Mouse (Mus musculus) kidney, postnatal 0 days (tissue): ENCODE results near the gene Gm20388. TPM values are rescaled to one million over a fixed set of nuclear protein-coding genes. Genes with fewer than 3 reads are reported as not detected.

ENCODE experiments used
- ATAC-seq: fragments of 200-750 bp; cut with Nextera tagmentation; replicated peaks from 2 replicates; pipeline ENCODE4 v1.8.0; 2017; ENCODE audit warnings: low read depth, moderate number of reproducible peaks, moderate TSS enrichment, moderate library complexity; ENCODE audit not compliant: low FRiP score
- DNase-seq: peaks from one replicate; pipeline ENCODE4 v3.0.0-alpha.2; 2016; ENCODE audit warnings: low spot score
- H3K27ac ChIP-seq: fragments of 300-500 bp; sonication (generic); 2 replicates; pipeline ENCODE4 v1.5.1; 2014; ENCODE audit warnings: mild to moderate bottlenecking
- H3K27me3 ChIP-seq: fragments of 300-500 bp; sonication (generic); 2 replicates; pipeline ENCODE4 v1.6.1; 2014; ENCODE audit warnings: low read length, mixed read lengths; ENCODE audit not compliant: insufficient read depth
- H3K36me3 ChIP-seq: fragments of 300-500 bp; sonication (generic); 2 replicates; pipeline ENCODE4 v1.6.1; 2014; ENCODE audit warnings: low read length, mixed read lengths; ENCODE audit not compliant: insufficient read depth
- H3K4me1 ChIP-seq: fragments of 300-500 bp; sonication (generic); replicated peaks from 2 replicates; pipeline ENCODE4 v1.6.1; 2014; ENCODE audit warnings: antibody characterized with exemption, low read length, mixed read lengths; ENCODE audit not compliant: insufficient read depth
- H3K4me2 ChIP-seq: fragments of 300-500 bp; sonication (generic); 2 replicates; pipeline ENCODE4 v1.6.1; 2014; ENCODE audit warnings: mild to moderate bottlenecking, low read length, moderate library complexity, mixed read lengths
- H3K4me3 ChIP-seq: fragments of 300-500 bp; sonication (generic); replicated peaks from 2 replicates; pipeline ENCODE4 v1.5.1; 2014; ENCODE audit warnings: low read depth, low read length
- H3K9ac ChIP-seq: fragments of 300-500 bp; sonication (generic); 2 replicates; pipeline ENCODE4 v1.6.1; 2014; ENCODE audit warnings: low read depth, low read length
- H3K9me3 ChIP-seq: fragments of 300-500 bp; sonication (generic); replicated peaks from 2 replicates; pipeline ENCODE4 v1.6.1; 2016; ENCODE audit warnings: low read length, inconsistent platforms, mixed read lengths
- CTCF ChIP-seq: IDR thresholded peaks from 2 replicates; pipeline ENCODE4 v1.5.1; 2016; ENCODE audit warnings: antibody characterized with exemption, low read depth, mild to moderate bottlenecking, moderate library complexity
- WGBS: fragments of 180-500 bp; shearing (Covaris S2); extraction: QIAGEN DNeasy Blood & Tissue Kit; methylation state at CpG from one replicate; pipeline ENCODE4 v1.1.7; 2014; 5-methylcytosine and 5-hydroxymethylcytosine counted together
- polyA plus RNA-seq: library from polyadenylated mRNA; unstranded; fragments of >200 nt; fragmentation: Nextera tagmentation; extraction: Ambion mirVana; gene quantifications from 2 replicates; pipeline ENCODE4 v1.2.1, GENCODE M21; 2015

Gene Gm20388
- polyA plus RNA-seq, 1 experiment from 2014 or later: not detected

- no peak for ATAC-seq
- Histone ChIP-seq H3K9me3 (no peaks in the 10 kb centered on the region), H3K4me2 (no peak overlapping the region), H3K36me3 (no peaks in the 10 kb centered on the region), H3K4me1 (no peaks in the 10 kb centered on the region), H3K9ac (no peak overlapping the region), H3K27me3 (no peaks in the 10 kb centered on the region), H3K4me3 (no peak overlapping the region), H3K27ac (no peak overlapping the region)
- peak; percentile 33; the same call in 1 of the 2 replicates for TF ChIP-seq CTCF
- DNase-seq: no peak
- 69% methylated on average over 6 of the region's 6 CpGs for WGBS
These were observed 4468.6 kb downstream of the Gm20388 start for GRCm38 (mm10) chr8:124379289-124379688.

- 68% methylated on average over 10 of the region's 10 CpGs for WGBS
- DNase-seq: no peak
- Histone ChIP-seq H3K27me3 (no peaks in the 10 kb centered on the region), H3K9me3 (no peaks in the 10 kb centered on the region), H3K27ac (no peak overlapping the region), H3K4me2 (no peak overlapping the region), H3K4me3 (no peak overlapping the region), H3K4me1 (no peaks in the 10 kb centered on the region), H3K36me3 (no peaks in the 10 kb centered on the region), H3K9ac (no peak overlapping the region)
- TF ChIP-seq CTCF: no peak
- no peak for ATAC-seq
These were observed 4471.6 kb downstream of the Gm20388 start for GRCm38 (mm10) chr8:124382235-124382634.

- Histone ChIP-seq H3K9ac (no peak overlapping the region), H3K27me3 (no peaks in the 10 kb centered on the region), H3K4me1 (no peaks in the 10 kb centered on the region), H3K36me3 (no peaks in the 10 kb centered on the region), H3K4me3 (no peak overlapping the region), H3K27ac (no peak overlapping the region), H3K9me3 (no peaks in the 10 kb centered on the region), H3K4me2 (no peak overlapping the region)
- WGBS: 92% methylated on average over 19 of the region's 19 CpGs
- no peak for TF ChIP-seq CTCF
- ATAC-seq (no peak), DNase-seq (no peak)
These were observed 4473.7 kb downstream of the Gm20388 start for GRCm38 (mm10) chr8:124384336-124384735.

GRCm38 (mm10) chr8:124386225-124386899, 4475.7 kb downstream of the Gm20388 start:
- Histone ChIP-seq H3K4me2 (no peak overlapping the region), H3K4me3 (no peak overlapping the region), H3K9me3 (no peaks in the 10 kb centered on the region), H3K4me1 (no peaks in the 10 kb centered on the region), H3K36me3 (no peaks in the 10 kb centered on the region), H3K27me3 (no peaks in the 10 kb centered on the region), H3K27ac (no peak overlapping the region), H3K9ac (no peak overlapping the region)
- no peak for ATAC-seq
- WGBS: 82% methylated on average over 23 of the region's 23 CpGs
- TF ChIP-seq CTCF: no peak
- no peak for DNase-seq

GRCm38 (mm10) chr8:124389495-124389894, 4478.9 kb downstream of the Gm20388 start:
- H3K4me1 ChIP-seq: no peaks in the 10 kb centered on the region
- no peak overlapping the region for H3K4me2 ChIP-seq
- 80% methylated on average over 11 of the region's 11 CpGs for WGBS
- no peaks in the 10 kb centered on the region for H3K36me3 ChIP-seq
- no peaks in the 10 kb centered on the region for H3K27me3 ChIP-seq
- H3K9me3 ChIP-seq: no peaks in the 10 kb centered on the region
- no peak overlapping the region for H3K27ac ChIP-seq
- no peak for ATAC-seq
- TF ChIP-seq CTCF: no peak
- H3K4me3 ChIP-seq: no peak overlapping the region
- DNase-seq: no peak
- no peak overlapping the region for H3K9ac ChIP-seq

GRCm38 (mm10) chr8:124391191-124391590, 4480.6 kb downstream of the Gm20388 start:
- Histone ChIP-seq H3K9me3 (no peaks in the 10 kb centered on the region), H3K4me1 (no peaks in the 10 kb centered on the region), H3K27me3 (no peaks in the 10 kb centered on the region), H3K4me2 (no peak overlapping the region), H3K9ac (no peak overlapping the region), H3K27ac (no peak overlapping the region), H3K4me3 (no peak overlapping the region), H3K36me3 (no peaks in the 10 kb centered on the region)
- DNase-seq: no peak
- no peak for TF ChIP-seq CTCF
- ATAC-seq: no peak
- WGBS: 83% methylated on average over 7 of the region's 7 CpGs
